Mouse (Mus musculus) large intestine, adult 2 months (tissue): Measurements from ENCODE around the gene Aox3. TPM values are rescaled to one million over a fixed set of nuclear protein-coding genes. Genes with fewer than 3 reads are reported as not detected.

Experiments used
- DNase-seq: peaks from one replicate; pipeline ENCODE4 v3.0.0-alpha.2; 2012; ENCODE audit warnings: low read depth, low spot score
- WGBS: fragments of 180-500 bp; shearing (Covaris S2); methylation state at CpG from one replicate; pipeline ENCODE4 v1.1.7; 2018; 5-methylcytosine and 5-hydroxymethylcytosine counted together
- polyA plus RNA-seq: library from polyadenylated mRNA; depleted of rRNA; stranded (reverse); fragments of >200 nt; gene quantifications from 2 replicates; pipeline ENCODE4 v1.2.3, GENCODE M21; 2012

Gene Aox3
- polyA plus RNA-seq, 1 experiment: not detected

DNA sequence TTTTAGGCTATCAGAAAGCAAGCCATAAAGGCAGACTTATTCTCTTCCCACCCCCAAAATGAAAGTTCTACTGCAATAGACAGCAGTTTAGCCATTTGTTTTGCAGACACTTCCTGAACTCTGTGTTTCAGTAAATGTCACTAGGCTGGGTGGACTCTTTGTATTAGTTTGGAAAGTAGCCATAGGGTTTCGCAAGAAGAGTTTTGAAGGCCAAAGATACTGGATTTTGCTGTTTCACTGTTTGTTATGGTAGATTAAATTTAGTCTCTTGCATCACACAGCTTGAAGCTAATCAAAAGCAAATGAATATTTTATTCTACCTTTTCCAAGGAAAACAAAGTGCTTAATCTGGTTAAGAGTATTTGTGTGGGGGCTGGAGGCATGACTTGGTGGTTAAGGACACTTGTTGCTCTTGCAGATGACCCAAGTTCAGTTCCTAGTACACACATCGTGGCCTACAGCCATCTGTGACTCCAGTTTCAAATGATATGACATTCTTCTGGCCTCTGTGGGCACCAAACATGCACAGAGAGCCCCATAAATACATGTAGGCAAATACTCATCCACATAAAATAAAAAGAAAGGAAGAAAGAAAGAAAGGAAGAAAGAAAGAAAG, 11.3 kb upstream of the Aox3 start:
- WGBS: 47% methylated on average over 2 of the region's 2 CpGs

DNA sequence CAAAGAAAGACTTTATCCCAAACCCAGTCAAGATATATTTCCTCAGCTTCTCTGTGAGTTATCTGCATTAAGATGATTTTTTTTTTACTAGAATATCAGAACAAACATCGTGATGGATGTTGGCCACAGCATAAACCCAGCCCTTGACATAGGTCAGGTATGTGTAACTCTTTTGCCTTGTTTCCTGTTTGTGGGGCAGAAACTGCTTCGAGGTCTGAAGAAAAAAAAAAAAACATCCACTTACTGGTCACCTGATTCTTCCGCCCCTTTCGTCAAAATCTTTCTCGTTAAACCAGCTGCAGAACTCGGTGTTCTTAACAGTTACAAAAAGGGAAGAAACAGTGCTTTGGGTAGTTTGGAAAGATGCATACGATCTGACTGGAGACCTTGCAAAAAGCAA, 10.4 kb upstream of the Aox3 start:
- DNase-seq: no peak
- 63% methylated on average over 7 of the region's 7 CpGs for WGBS

More for the DNA sequence above, 11.3 kb upstream of the Aox3 start:
- no peak for DNase-seq

DNA sequence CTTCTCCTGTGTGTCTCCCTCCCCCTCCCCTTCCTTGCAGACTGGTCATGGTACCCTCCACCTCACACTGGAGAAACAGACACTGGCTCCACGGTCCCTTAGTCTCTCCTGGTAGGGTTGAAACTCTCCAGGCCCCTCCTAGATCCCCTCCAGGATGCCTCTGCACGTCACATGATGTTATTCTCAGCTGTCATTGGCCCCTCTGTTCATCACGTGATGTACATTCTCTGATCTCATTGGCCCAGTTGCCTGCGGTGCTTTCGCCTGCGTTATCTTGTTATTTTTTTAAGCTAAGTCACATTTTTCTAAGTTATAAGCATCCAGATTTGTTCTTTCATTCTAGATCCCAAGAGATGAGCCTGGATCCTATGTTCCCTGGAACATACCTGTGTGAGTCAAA, 7.2 kb upstream of the Aox3 start:
- DNase-seq: no peak
- 87% methylated on average over 6 of the region's 6 CpGs for WGBS

DNA sequence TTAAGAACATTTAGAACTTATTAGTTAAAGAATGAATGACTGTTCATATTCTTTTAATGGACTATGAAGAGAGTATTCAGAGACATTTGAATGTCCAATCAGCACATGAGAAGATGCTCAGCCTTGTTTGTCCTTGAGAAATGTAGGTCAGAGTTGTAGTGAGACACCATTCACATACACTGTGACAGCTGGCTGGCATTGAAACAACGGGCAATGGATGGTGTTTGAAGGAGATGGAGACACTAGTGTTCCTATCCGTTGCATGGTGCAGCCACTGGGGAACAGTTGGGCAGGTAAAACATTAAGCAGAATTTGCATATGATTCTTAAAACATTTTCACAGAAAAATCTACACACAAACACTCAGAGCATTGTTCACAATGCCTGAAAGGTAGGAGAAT, 5.9 kb upstream of the Aox3 start:
- WGBS: 69% methylated on average over 2 of the region's 2 CpGs
- DNase-seq: no peak

DNA sequence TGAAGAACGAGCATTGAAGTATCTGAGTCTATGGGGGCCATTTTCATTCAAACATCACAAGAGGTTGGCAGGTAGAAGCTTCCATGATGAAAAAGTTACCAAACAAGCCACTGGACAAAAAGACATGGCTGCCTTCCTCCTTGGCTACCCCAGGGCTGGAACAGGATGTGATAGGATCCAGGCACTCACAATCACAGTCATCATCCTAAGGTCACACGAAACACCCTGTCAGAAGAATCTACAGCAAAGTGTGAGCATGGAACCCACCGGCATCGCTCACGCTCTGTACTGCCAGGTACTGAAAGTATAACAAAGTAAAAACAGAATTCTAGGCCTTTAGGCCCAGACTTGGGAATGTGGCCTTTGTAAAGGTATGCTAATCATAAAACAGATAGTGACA, 2.7 kb upstream of the Aox3 start:
- no peak for DNase-seq
- WGBS: 91% methylated on average over 5 of the region's 5 CpGs

DNA sequence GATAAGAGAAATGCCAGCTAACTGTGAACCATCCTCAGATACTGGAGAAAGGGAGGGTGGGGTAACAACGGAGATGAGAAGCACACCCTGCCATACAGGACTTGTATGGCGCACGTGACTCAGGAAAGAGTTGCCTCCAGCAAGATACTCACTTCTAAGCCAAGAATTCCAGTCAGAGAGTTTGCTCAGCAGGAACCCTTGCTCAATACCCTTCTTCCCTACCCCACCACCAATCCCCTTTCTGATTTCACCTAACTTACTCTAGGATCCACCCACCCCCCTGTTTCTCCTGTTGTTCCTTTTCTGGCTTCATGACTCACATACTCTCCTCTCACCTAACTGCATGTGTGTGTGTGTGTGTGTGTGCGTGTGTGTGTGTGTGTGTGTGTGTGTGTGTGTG, 1.6 kb upstream of the Aox3 start:
- WGBS: 71% methylated on average over 4 of the region's 4 CpGs
- DNase-seq: no peak

DNA sequence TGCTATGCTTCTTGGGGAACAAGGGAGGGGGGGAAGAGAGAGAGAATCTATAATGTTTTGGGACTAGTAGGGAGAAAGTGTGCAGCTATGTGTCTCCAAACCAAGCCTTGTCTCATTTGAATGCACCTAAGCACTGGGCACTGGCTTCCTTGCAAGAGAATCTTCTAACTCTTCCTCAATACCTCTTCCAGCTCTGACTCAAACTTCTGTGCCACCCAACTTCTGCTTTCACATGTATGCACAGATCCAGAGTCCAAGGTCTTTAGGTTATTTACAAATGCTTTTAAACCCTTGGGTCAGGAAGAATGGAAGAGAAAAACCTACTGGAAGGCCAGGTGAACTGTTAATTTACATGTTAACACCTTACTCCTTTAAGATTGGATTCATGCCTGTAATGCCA, 511 bp downstream of the Aox3 start:
- no peak for DNase-seq

DNA sequence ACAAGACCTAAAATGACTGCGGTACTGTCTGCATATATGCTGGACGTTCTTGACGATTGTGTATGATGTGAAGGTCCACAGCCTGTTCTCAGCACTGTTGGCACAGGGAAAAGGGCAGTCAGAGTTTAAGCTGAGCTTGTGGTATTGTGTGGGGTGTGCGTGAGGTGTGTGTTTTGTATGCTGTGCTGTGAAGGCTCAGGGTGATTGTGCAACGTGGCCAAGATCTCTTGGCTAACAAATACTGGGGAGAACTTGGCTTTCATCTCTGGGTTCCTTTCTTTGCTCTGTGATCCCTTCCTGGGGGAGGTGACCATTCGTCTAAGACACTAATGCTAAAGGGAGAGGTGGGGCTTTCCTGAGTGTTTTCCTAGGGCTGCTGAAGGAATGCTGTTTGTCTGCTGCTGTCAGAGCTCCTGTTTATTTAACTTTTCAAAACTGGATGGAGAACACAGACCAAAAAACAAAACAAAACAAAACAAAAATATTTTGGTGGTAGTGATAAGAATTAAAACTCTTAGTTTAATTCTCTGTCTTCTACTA, 1.2 kb downstream of the Aox3 start:
- 55% methylated on average over 6 of the region's 6 CpGs for WGBS

DNA sequence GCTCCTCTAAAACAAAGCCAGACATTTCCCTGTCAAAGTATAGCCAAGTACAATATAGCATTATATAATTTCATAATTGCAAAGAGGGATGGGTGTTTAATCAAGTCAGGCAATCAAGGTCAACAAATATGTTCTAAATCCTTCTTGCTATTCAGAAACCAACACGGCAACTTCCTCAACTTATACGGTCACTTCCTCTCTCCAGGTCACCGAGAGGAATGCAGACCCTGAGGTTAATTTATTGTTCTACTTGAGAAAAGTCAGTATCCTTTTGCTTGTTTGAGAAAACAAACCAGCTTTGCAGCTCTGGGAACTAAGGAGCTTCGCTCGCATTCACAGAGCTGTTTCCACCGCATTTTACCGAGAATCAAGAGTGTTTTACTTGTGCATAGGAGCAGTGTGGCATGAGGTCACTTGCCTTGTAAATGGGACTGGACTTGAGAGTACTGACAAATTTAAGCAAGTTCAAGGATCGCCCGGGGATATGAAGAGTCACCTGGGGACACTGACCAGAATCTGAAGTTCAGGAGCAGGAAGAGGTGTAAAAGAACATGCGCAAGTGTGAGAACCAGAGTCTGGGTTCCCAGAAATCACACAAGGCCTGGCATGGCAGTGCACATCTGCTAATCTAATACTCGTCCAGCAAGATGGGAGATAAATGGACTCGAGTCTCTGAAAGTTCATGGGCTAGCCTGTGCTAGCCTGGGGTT, 1.9 kb downstream of the Aox3 start:
- no peak for DNase-seq
- WGBS: 45% methylated on average over 12 of the region's 12 CpGs

More for the DNA sequence above, 1.2 kb downstream of the Aox3 start:
- no peak for DNase-seq

DNA sequence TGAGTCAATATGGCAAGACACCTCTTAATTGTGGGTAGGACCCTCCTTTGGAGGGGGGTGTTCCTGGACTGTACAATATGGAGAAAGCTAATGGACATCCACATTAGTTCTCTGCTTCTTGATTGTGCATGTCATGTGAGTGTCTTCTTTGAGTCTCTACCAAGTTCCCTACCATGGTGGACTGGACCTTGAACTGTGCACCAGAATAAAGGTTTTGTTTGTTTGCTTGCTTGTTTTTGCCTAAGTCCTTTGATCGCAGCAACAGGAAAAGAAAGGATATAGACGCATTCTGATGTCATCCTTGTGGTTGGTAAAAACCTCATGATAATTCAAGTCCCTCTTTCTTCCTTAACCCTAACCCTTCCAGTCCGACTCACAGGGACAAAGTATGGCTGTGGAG, 5.3 kb downstream of the Aox3 start:
- no peak for DNase-seq

DNA sequence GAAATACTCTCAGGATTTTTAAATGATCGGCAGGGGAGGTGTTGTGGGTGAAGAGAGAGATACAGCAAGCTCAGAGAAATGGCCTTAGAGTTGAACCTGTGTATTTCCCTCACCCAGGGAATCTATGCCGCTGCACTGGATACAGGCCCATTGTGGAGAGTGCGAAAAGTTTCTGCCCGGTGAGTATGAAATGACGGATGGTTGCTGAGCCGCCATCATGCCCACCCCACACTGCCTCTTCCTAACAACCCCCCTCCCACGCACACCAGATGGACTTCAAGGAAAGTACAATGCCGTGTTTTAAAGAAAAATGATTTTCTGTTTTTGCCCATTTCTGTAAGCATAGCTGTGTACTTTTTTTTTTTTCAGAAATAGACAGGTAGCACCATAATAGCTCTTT, 12.0 kb downstream of the Aox3 start:
- 90% methylated on average over 8 of the region's 8 CpGs for WGBS

More for the DNA sequence above, 5.3 kb downstream of the Aox3 start:
- 76% methylated on average over 3 of the region's 3 CpGs for WGBS

DNA sequence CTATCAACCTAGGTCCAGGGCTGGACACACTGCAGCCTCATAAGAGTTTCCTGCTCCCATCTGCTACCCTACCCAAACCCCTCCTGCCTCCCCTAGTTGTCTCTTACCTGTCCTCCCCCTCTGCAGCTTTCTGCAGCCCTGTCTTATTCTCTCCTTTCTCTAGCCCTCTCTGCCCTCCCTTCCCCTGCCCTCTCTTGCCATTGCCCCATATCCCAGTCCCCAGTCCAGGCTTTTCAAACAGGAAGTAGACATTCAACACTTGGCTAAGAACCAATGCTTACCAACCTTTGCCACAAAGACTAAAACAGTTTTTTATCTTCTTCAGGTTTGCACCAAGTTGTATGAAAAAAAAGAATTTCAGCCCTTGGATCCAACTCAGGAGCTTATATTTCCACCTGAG, 25.0 kb downstream of the Aox3 start:
- DNase-seq: no peak

More for the DNA sequence above, 12.0 kb downstream of the Aox3 start:
- no peak for DNase-seq

DNA sequence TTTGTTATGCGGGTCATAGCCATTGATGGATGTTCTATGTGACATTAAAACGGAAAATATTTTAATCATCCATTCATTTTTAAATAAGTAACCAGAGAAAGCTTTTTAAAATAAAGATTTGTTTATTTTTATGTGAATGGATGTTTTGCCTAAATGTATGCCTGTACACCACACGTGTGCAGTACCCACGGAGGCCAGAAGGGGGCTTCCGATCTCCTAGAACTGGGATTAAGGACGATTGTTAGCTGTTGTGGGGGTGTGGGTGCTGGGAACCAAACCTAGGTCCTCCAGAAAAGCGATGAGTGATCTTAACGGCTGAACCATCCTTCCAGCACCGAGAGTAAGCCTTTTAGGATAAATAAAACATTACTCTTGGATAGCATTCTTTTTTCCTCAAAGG, 26.1 kb downstream of the Aox3 start:
- no peak for DNase-seq
- WGBS: 90% methylated on average over 9 of the region's 9 CpGs

DNA sequence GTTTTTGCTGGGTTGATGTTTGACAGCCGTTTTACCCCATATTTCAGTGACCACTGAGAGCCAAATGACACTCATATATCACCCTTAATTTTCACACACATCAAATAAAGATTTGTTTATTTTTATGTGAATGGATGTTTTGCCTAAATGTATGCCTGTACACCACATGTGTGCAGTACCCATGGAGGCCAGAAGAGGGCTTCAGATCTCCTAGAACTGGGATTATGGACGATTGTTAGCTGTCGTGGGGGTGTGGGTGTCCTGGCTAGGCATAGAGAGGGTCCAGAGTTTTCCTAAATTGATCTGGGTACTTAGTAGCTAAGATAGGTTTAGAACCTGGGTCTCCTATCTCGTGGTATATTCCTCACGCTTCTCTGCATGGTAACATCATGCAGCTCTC, 27.7 kb downstream of the Aox3 start:
- DNase-seq: no peak
- 88% methylated on average over 5 of the region's 5 CpGs for WGBS

DNA sequence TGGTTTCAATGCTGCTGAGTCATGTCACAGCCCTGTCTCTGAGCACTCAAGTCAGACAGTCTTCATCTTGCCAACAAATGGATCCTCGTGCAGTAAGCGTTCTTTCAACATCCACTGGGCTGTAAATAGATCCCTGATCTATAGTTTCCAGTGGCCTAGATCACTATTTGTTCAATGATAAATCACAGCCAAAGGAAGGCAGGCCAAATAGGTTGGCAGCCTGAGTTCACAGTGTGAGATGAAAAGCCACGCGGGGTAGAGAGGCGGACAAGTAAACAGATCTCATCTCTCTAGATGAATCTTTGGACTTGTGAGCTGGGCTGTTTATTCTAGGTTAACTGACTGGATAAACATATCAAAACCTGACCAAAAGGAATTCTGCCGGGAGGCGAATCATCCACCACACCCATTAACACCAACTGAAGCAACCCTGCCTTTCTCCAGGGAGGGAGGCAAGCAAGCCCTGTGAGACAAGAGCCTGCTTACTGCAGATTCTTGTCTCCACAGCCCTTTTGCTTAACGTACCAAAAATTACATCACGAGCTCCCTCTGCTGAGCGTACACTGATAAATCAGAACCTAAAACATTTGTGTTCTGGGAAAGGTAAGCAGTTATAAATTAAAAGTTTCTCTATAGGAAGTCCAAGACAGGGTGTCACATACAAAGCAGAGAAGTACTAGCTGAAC, 31.6 kb downstream of the Aox3 start:
- no peak for DNase-seq
- WGBS: 16% methylated on average over 10 of the region's 10 CpGs

DNA sequence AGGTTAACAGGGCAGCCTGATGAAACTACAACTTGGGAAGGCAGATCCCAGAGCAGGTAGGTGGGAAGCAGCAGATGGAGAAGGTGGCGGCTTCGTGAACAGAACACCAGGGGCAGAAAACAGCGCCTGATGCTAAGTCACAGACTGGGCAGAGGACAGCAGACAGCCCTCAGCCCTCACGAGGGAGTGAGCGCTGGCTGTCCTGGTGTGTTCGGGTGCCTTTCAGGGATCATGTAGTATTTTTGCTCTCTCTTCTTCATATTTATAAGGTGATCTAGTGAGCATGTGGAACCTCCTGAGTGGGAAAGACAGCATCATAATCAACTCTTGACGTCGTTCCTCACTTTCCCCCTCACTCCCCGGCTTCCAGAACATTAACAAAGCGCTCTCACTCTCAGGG, 33.1 kb downstream of the Aox3 start:
- WGBS: 89% methylated on average over 10 of the region's 10 CpGs
- DNase-seq: no peak

DNA sequence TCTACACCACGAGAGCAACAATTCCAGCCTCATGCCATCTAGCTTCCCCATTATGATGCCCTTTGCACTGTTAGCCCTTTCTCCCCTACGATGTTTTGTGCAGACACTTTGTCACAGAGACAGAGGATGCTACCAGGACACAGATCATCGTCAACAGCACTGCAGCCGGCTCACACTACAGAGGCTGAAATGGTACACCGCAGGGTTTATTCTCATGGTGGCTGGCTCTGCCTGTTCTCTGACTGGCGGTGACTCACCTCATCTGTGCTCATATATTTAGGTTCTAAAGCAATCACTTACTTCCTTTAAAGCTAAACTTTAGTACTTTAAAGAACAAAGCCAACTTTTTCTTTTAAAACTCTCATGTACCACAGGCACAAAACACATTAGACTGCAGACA, 34.8 kb downstream of the Aox3 start:
- 70% methylated on average over 6 of the region's 6 CpGs for WGBS

DNA sequence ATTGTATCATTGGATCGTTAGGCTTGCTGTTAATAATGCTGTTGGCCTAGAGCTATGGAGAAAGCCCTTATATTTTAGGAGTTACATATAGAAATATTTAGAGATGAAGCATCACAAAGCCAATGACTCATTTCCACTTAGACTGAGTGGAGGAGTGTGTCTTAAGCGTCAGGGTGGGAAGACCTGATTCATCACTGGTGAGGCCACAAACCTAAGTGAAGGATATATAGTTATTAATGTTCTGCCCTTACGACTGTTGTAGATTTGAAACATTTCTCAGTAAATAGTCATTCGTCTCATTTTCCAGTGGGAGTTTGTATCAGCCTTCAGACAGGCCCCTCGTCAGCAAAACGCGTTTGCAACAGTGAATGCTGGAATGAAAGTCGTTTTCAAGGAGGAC, 39.3 kb downstream of the Aox3 start:
- DNase-seq: no peak
- WGBS: 74% methylated on average over 8 of the region's 8 CpGs

More for the DNA sequence above, 34.8 kb downstream of the Aox3 start:
- no peak for DNase-seq

DNA sequence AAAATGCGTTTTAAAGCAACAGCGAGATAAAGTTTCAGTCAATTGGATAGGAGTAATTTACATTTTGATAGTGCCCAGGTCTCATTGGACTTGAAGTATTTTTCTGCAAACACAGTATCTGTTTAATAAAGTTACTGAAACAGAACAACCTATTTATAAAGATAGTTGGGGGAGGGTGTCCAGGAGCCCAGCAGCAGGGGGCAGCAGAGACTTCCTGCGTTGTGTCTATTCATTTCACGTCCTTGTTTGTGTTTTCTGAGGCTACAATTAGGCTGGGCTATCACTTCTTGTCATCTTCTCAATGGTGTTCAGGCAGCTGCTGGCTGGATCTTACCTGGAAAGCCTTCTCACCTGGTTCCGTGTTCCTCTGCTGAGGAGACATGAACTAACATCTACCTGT, 43.8 kb downstream of the Aox3 start:
- WGBS: 53% methylated on average over 5 of the region's 5 CpGs
- DNase-seq: no peak

DNA sequence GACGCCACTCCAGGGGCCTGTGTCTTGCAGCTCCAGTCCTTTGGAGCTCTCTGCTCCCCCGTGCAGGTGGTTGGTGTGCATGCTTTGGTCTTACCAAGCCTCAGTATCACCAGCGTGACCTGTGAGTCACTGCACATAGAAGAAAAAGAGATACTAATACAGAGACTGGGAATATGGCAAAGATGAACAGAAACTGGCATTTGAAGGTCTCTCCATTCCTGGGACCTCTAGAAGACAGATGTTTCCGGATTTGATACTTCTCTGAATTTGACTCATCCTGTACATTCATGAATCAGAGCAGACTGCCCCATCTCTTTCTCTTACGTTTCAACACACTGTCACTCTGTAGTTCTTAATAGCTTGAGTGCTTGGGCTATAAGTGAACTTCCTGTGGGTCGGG, 57.0 kb downstream of the Aox3 start:
- no peak for DNase-seq
- WGBS: 59% methylated on average over 6 of the region's 6 CpGs
